Mouse (Mus musculus): ENCODE measurements around the gene Arhgap42. TPM values are rescaled to one million over a fixed set of nuclear protein-coding genes. Genes with fewer than 3 reads are reported as not detected.
A peak's percentile ranks its signal among the peaks of the same experiment; 100 is the strongest.

The Arhgap42 gene
- polyA plus RNA-seq, 1 experiment from 2014 or later: 43.5 TPM

- H3K4me1 ChIP-seq: peaks cover 18% of the 10 kb centered on the region
- H3K9ac ChIP-seq: 0 out of 2 replicates have a peak overlapping the region, but pooled peaks have one; percentile 97
- no peak for ATAC-seq (replicated peaks; ENCODE audit: low FRiP score)
- H3K4me3 ChIP-seq (replicated peaks): peak overlapping the region; percentile 92
- peak overlapping the region; percentile 41 for H3K27ac ChIP-seq
- no peaks in the 10 kb centered on the region for H3K9me3 ChIP-seq (replicated peaks)
- no peaks in the 10 kb centered on the region for H3K36me3 ChIP-seq
- peak overlapping the region; percentile 69 for H3K4me2 ChIP-seq
- no peaks in the 10 kb centered on the region for H3K27me3 ChIP-seq
- 44% methylated on average over 5 of the region's 5 CpGs for WGBS
These were observed 1.4 kb downstream of the Arhgap42 start for GRCm38 (mm10) chr9:9237511-9237910.

GRCm38 (mm10) chr9:9229662-9230061 lies 9.2 kb downstream of the Arhgap42 start:
- Histone ChIP-seq H3K27me3 (no peaks in the 10 kb centered on the region), H3K4me1 (no peaks in the 10 kb centered on the region; the same call in 1 of the 2 replicates), H3K9ac (no peak overlapping the region), H3K36me3 (no peaks in the 10 kb centered on the region), H3K4me2 (no peak overlapping the region), H3K27ac (peak overlapping the region; percentile 13; the same call in 1 of the 2 replicates), H3K9me3 (replicated peaks) (no peaks in the 10 kb centered on the region), H3K4me3 (replicated peaks) (no peak overlapping the region)
- WGBS: 58% methylated on average over 3 of the region's 3 CpGs
- no peak; the same call in 1 of the 2 replicates for ATAC-seq (replicated peaks; ENCODE audit: low FRiP score)

GRCm38 (mm10) chr9:9224837-9225236 lies 14.1 kb downstream of the Arhgap42 start:
- 60% methylated on average over 1 of the region's 1 CpGs for WGBS
- Histone ChIP-seq H3K36me3 (no peaks in the 10 kb centered on the region), H3K4me2 (no peak overlapping the region), H3K9me3 (replicated peaks) (no peaks in the 10 kb centered on the region), H3K27me3 (no peaks in the 10 kb centered on the region), H3K9ac (no peak overlapping the region), H3K4me1 (peaks cover 2% of the 10 kb centered on the region), H3K27ac (no peak overlapping the region), H3K4me3 (replicated peaks) (no peak overlapping the region)
- ATAC-seq (replicated peaks; ENCODE audit: low FRiP score): no peak

GRCm38 (mm10) chr9:9223384-9223783 lies 15.5 kb downstream of the Arhgap42 start:
- no peak overlapping the region for H3K9ac ChIP-seq
- no peaks in the 10 kb centered on the region for H3K36me3 ChIP-seq
- H3K27ac ChIP-seq: no peak overlapping the region
- no peak overlapping the region for H3K4me3 ChIP-seq (replicated peaks)
- H3K9me3 ChIP-seq (replicated peaks): no peaks in the 10 kb centered on the region
- no peaks in the 10 kb centered on the region for H3K27me3 ChIP-seq
- H3K4me1 ChIP-seq: peaks cover 8% of the 10 kb centered on the region; the same call in 1 of the 2 replicates
- 54% methylated on average over 3 of the region's 3 CpGs for WGBS
- no peak overlapping the region for H3K4me2 ChIP-seq
- no peak for ATAC-seq (replicated peaks; ENCODE audit: low FRiP score)

- peaks cover 10% of the 10 kb centered on the region; the same call in 1 of the 2 replicates for H3K4me1 ChIP-seq
- ATAC-seq (replicated peaks; ENCODE audit: low FRiP score): 0 out of 2 replicates have a peak, but pooled peaks have one; percentile 31
- no peak overlapping the region for H3K4me3 ChIP-seq (replicated peaks)
- WGBS: 90% methylated on average over 3 of the region's 3 CpGs
- H3K4me2 ChIP-seq: no peak overlapping the region
- H3K36me3 ChIP-seq: no peaks in the 10 kb centered on the region
- H3K9me3 ChIP-seq (replicated peaks): no peaks in the 10 kb centered on the region
- no peaks in the 10 kb centered on the region for H3K27me3 ChIP-seq
- no peak overlapping the region for H3K9ac ChIP-seq
- H3K27ac ChIP-seq: 0 out of 2 replicates have a peak overlapping the region, but pooled peaks have one; percentile 33
These were observed 16.9 kb downstream of the Arhgap42 start for GRCm38 (mm10) chr9:9221950-9222486.

- 61% methylated on average over 4 of the region's 4 CpGs for WGBS
- no peaks in the 10 kb centered on the region for H3K9me3 ChIP-seq (replicated peaks)
- H3K4me3 ChIP-seq (replicated peaks): no peak overlapping the region
- H3K27ac ChIP-seq: no peak overlapping the region
- no peak overlapping the region for H3K4me2 ChIP-seq
- H3K4me1 ChIP-seq: peaks cover 10% of the 10 kb centered on the region; the same call in 1 of the 2 replicates
- no peak overlapping the region for H3K9ac ChIP-seq
- no peaks in the 10 kb centered on the region for H3K36me3 ChIP-seq
- no peaks in the 10 kb centered on the region for H3K27me3 ChIP-seq
- ATAC-seq (replicated peaks; ENCODE audit: low FRiP score): peak; percentile 77
These were observed 17.7 kb downstream of the Arhgap42 start for GRCm38 (mm10) chr9:9221185-9221584.

GRCm38 (mm10) chr9:9218301-9218700 lies 20.6 kb downstream of the Arhgap42 start:
- no peak overlapping the region for H3K4me2 ChIP-seq
- H3K27me3 ChIP-seq: no peaks in the 10 kb centered on the region
- no peak overlapping the region for H3K4me3 ChIP-seq (replicated peaks)
- H3K36me3 ChIP-seq: no peaks in the 10 kb centered on the region
- H3K27ac ChIP-seq: no peak overlapping the region
- H3K4me1 ChIP-seq: peaks cover 8% of the 10 kb centered on the region; the same call in 1 of the 2 replicates
- H3K9ac ChIP-seq: no peak overlapping the region
- no peaks in the 10 kb centered on the region for H3K9me3 ChIP-seq (replicated peaks)
- ATAC-seq (replicated peaks; ENCODE audit: low FRiP score): no peak
- 57% methylated on average over 2 of the region's 2 CpGs for WGBS

GRCm38 (mm10) chr9:9214849-9215248 lies 24.1 kb downstream of the Arhgap42 start:
- Histone ChIP-seq H3K4me3 (replicated peaks) (no peak overlapping the region), H3K27ac (no peak overlapping the region), H3K9ac (no peak overlapping the region), H3K9me3 (replicated peaks) (no peaks in the 10 kb centered on the region), H3K4me2 (no peak overlapping the region), H3K36me3 (no peaks in the 10 kb centered on the region), H3K4me1 (0 out of 2 replicates have a peak, but pooled peaks cover 7% of the 10 kb centered on the region), H3K27me3 (no peaks in the 10 kb centered on the region)
- WGBS: 89% methylated on average over 5 of the region's 5 CpGs
- ATAC-seq (replicated peaks; ENCODE audit: low FRiP score): no peak

GRCm38 (mm10) chr9:9214296-9214695 lies 24.6 kb downstream of the Arhgap42 start:
- Histone ChIP-seq H3K4me2 (no peak overlapping the region), H3K4me3 (replicated peaks) (no peak overlapping the region), H3K27me3 (no peaks in the 10 kb centered on the region), H3K9ac (no peak overlapping the region), H3K36me3 (no peaks in the 10 kb centered on the region), H3K27ac (no peak overlapping the region), H3K4me1 (0 out of 2 replicates have a peak, but pooled peaks cover 7% of the 10 kb centered on the region), H3K9me3 (replicated peaks) (no peaks in the 10 kb centered on the region)
- ATAC-seq (replicated peaks; ENCODE audit: low FRiP score): no peak

GRCm38 (mm10) chr9:9211411-9212087 lies 27.4 kb downstream of the Arhgap42 start:
- no peak overlapping the region for H3K4me3 ChIP-seq (replicated peaks)
- H3K27me3 ChIP-seq: no peaks in the 10 kb centered on the region
- H3K36me3 ChIP-seq: no peaks in the 10 kb centered on the region
- no peak for ATAC-seq (replicated peaks; ENCODE audit: low FRiP score)
- H3K4me2 ChIP-seq: no peak overlapping the region
- H3K9me3 ChIP-seq (replicated peaks): no peaks in the 10 kb centered on the region
- 83% methylated on average over 3 of the region's 3 CpGs for WGBS
- H3K4me1 ChIP-seq: no peaks in the 10 kb centered on the region
- no peak overlapping the region for H3K9ac ChIP-seq
- H3K27ac ChIP-seq: no peak overlapping the region

GRCm38 (mm10) chr9:9210464-9210863 lies 28.4 kb downstream of the Arhgap42 start:
- H3K27me3 ChIP-seq: no peaks in the 10 kb centered on the region
- WGBS: 83% methylated on average over 2 of the region's 2 CpGs
- no peak for ATAC-seq (replicated peaks; ENCODE audit: low FRiP score)
- H3K4me2 ChIP-seq: no peak overlapping the region
- no peak overlapping the region for H3K4me3 ChIP-seq (replicated peaks)
- no peak overlapping the region for H3K27ac ChIP-seq
- no peak overlapping the region for H3K9ac ChIP-seq
- no peaks in the 10 kb centered on the region for H3K9me3 ChIP-seq (replicated peaks)
- no peaks in the 10 kb centered on the region for H3K4me1 ChIP-seq
- H3K36me3 ChIP-seq: no peaks in the 10 kb centered on the region

GRCm38 (mm10) chr9:9208205-9208604 lies 30.7 kb downstream of the Arhgap42 start:
- H3K4me2 ChIP-seq: no peak overlapping the region
- no peak overlapping the region for H3K27ac ChIP-seq
- ATAC-seq (replicated peaks; ENCODE audit: low FRiP score): no peak
- H3K36me3 ChIP-seq: no peaks in the 10 kb centered on the region
- no peak overlapping the region for H3K4me3 ChIP-seq (replicated peaks)
- no peaks in the 10 kb centered on the region for H3K4me1 ChIP-seq
- no peak overlapping the region for H3K9ac ChIP-seq
- H3K9me3 ChIP-seq (replicated peaks): no peaks in the 10 kb centered on the region
- no peaks in the 10 kb centered on the region for H3K27me3 ChIP-seq

Data from kidney, embryonic 15.5 days (tissue).